Mouse (Mus musculus) megakaryocyte, embryonic 14.5 days (primary cell): ENCODE results near the gene Hdac4.

ENCODE experiments used
- FLI1 ChIP-seq: IDR thresholded peaks from 2 replicates; pipeline ENCODE4 v1.6.1; 2012; ENCODE audit warnings: low read length, inconsistent platforms, mixed read lengths
- GATA1 ChIP-seq: IDR thresholded peaks from 3 replicates; pipeline ENCODE4 v1.6.1; 2012; ENCODE audit warnings: mixed read lengths, low read length, inconsistent platforms, borderline replicate concordance

GRCm38 (mm10) chr1:92163932-92164331 lies 31.6 kb downstream of the Hdac4 start:
- no peak for TF ChIP-seq GATA1
- no peak for TF ChIP-seq FLI1
